Mouse (Mus musculus): ENCODE measurements at regions not wholly inside any gene's neighbourhood (a gene's known extent, or its start where the extent isn't known, plus 50 kb on each side); places are given as distances from the start of the nearest gene placed in this dataset.

DNA sequence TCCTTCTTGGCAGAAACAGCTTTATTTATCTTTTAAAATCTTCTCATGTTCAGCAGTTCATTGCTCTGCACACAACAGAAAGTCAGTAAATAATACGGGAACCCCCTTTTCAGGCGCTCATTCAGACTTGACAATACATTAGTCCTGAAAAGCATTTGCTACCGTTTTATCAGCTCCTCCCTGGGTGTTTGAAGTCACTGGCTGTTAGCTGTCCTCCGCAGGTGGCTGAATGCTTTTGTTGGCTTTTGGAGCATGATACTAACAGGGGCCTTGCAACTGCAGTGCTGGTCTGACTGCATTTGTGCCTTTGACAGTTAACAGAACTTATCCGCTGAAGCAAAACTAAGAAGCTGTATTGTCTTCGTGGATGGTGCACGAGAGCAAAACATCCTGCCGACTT lies 135.0 kb upstream of the Gm4301 start:
- TF ChIP-seq GATA1 (IDR thresholded peaks at IDR 0.05; ENCODE audit: borderline replicate concordance, low read length): no peak
- no peak for TF ChIP-seq FLI1 (IDR thresholded peaks at IDR 0.05; ENCODE audit: low read length)
